Mouse (Mus musculus) spleen, postnatal 10 days (tissue): Measurements from ENCODE around the gene Stap1.

Source experiments
- DNase-seq, 2 experiments: peaks; one replicate each; pipeline ENCODE4 v3.0.0; 2021 to 2022; ENCODE audit warnings: low spot score in 2 of 2

Stap1 gene

DNA sequence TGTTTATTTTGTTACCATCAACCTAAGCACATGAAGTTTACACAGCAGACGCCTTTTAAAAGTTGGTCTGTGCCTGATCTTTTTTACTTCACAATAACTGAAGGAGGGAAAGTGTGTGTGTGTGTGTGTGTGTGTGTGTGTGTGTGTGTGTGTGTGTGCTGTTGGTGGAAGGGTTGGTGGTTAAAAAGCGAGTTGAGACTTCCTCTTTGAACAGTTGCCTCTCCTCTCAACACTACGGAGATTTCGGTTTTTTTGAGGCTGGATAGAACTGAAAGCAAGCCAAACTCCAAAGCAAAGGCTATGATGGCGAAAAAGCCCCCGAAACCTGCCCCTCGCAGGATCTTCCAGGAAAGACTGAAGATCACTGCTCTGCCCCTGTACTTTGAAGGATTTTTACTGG, at the start of gene Stap1:
Gene Stap1, plus strand, starts transcription at position 209 of the 400 bp plus-strand sequence.
- DNase-seq: peak; percentile 45 to 49

- DNase-seq: no peak
Measured at GRCm38 (mm10) chr5:86029820-86030219, 41.7 kb upstream of the Stap1 start.

- DNase-seq: no peak
Measured at GRCm38 (mm10) chr5:86063501-86063900, 8.0 kb upstream of the Stap1 start.

GRCm38 (mm10) chr5:86065101-86065875, 6.3 kb upstream of the Stap1 start, which contains the start of gene Cenpc1:
Gene Cenpc1, minus strand, starts transcription at chr5:86065583.
- peak; percentile 96 to 100 for DNase-seq

- no peak for DNase-seq
Measured at GRCm38 (mm10) chr5:86065876-86066550, 5.5 kb upstream of the Stap1 start.

DNA sequence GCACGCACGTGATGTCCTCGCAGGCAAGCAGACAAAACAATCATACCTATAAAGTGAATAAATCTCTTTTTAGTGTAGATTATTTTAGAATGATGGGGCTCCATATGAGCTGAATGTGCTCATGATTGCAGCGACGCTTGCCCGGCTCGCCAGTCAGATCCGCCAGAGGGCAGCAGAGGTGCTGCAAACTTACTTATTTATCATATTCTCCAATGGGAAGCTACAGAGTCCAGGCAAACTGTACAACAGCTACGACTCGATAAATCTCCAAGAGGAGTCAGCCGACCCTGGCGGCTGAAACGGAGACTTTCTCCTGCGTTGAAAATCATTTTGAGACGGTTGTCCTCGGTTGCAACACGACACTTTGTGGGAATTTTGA, 5.0 kb upstream of the Stap1 start:
- peak; percentile 88 to 93 for DNase-seq

DNA sequence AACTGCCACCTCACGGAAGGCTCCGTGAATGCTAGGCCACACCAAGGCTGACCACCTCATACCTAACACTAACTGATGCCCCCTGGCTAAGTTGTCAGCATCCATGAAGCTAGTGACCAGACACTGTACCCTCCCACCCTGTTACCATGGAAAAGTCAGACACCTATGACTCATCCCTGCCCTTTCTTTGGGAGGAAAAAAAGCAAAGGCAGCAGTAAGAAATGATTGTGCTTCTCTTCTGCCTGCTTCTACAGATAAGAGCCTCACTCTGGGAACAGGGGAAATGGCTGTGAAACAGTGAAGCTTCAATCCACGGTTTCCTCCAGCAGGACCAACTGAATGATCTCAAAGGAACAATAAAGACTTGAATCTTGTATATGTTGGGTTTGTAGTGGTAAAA, 3.1 kb upstream of the Stap1 start:
- DNase-seq: peak in 1 of 2 experiments; percentile 16

DNA sequence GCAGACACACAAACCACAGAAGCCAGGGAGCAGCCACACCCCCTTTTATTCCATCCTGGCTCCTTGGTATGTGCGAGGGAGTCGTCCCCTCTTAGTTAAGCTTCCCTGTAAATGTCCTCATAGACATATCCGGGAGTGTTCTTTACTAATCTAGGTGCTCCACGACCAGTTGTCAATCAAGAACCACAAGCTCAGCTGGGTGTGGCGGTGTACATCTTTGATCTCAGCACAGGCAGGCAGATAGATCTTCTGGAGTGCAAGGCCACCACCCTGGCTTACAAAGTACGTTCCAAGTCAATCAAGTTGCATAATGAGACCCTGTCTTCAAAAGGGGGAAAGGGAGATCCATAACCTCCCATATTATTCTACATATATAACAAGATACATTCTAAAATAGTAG, 2.4 kb upstream of the Stap1 start:
- no peak for DNase-seq

- DNase-seq: no peak
Measured at GRCm38 (mm10) chr5:86072756-86073386, 1.3 kb downstream of the Stap1 start.

DNA sequence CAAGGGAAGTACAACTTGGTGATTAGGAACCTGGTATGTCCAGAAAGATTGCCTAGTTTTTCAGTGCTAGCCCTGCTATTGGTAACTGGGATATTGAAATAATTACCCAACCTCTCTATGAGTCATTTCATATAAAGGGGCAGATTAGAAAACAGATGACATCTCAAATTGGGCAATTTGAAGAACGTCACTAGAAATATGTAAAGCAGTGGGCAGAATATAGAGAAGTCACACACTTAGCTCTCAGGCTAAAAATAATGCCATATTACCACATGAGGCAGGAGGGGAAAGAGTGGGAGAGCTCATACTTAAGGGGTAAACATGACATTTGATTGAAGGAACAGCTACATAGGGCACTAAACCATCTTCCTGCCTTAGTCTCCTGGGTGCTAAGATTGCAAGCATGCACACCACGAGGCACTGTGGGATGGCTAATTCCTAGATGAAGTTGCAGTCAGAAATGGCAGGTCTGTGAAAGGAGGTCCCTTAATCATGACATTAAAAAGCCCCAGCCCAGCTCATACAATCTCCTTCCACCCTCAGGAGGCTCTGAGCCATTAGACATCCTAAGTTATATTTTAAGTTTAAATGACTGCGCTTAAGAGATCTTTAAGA, 7.3 kb downstream of the Stap1 start:
- DNase-seq: no peak

DNA sequence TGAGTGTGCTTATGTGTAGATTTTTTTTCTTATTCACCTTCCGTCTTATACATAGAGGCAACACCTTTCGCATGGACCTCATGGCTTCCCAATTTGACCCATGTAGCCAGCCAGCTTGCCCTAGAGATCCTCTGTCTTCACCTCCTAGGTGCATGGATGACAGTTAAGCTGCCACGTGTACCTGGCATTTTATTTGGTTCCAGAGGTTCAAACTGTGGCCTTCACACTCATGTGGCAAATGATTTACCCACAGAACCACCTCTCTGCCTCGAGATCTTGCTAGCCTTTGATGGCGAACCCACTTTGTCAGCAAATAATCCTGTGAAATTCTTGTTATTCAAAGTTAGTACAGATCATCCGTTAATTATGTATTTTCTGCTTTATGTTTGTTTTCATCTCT, 12.4 kb downstream of the Stap1 start:
- no peak for DNase-seq

DNA sequence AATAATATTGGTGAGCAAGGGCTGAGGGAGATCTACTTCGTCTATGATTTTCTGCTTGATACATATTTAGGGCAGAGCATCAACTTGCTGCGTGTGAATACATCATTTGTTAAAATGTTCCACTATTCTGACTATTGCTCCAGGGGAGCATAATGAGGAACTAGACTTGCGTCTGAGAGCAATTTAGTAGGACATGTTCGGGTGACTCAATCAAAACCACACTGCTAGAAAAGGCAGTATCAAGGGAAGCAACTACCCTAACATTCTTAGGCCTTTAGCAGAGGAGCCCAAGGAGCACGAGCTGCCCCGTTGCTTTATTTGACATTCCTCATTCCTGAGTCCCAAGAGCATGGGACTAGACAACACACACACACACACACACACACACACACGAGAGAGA, 13.4 kb downstream of the Stap1 start:
- DNase-seq: no peak

DNA sequence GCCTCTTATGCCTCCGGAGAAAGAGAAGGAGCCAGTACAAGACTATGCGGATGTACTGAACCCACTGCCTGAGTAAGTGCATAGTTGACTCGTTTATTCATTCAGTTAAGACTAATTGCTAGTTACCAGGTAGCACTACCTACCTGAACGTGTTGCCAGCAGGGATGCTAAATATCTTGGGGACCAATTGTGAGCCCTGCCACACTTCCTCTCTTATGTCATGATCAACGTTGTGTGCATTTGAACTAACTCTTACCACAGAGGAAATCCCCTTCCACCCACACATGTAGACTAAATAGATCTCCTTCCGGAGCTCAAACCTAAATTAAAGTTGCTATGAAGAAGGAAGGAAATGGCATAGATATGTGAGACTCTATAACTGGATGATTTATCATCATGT, 15.2 kb downstream of the Stap1 start:
- peak in 1 of 2 experiments; percentile 23 for DNase-seq

- DNase-seq: no peak
Measured at GRCm38 (mm10) chr5:86094754-86095153, 23.2 kb downstream of the Stap1 start.

GRCm38 (mm10) chr5:86098988-86099387, 27.4 kb downstream of the Stap1 start:
- no peak for DNase-seq

DNA sequence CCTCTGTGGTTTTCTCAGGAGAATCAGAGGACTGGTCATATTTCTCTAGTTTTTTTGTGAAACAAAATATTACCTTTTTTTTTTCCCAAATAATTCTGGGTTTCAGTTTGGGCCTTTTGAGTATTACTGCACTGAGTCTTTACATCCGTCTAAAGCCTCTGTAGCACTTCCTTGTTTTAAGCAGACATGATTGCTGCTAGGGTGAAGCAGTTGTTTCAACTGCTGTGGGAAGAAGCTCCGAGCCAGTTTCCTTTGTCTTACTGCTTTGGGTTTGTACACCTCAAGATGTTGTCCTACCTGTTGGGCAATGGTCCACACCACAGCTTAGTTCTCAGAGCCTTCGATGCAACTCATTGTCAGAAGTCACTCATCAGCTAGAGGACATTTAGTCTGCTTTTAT, 29.1 kb downstream of the Stap1 start:
- no peak for DNase-seq

GRCm38 (mm10) chr5:86102176-86102575, 30.6 kb downstream of the Stap1 start:
- DNase-seq: no peak

GRCm38 (mm10) chr5:86106610-86107009, 35.1 kb downstream of the Stap1 start:
- DNase-seq: no peak

DNA sequence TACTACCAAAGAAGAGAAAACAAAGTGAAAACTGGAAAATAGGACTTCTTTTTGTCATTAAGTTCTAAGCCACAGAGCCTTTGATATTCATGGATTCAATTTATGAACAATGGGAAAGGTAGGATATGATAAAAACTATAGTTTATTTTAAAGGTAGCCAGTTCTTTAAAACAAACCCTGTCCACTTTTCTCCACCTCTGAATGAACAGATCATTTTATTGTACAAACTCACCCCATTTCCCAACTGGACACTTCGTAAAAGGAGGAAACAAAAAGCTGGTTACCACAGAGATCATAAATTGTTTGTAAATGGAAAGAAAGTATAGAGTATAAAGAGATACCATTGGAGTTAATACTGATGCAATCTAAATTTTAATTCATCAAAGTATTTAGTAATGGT, 39.5 kb downstream of the Stap1 start:
- no peak for DNase-seq

- no peak for DNase-seq
Measured at GRCm38 (mm10) chr5:86113037-86113436, 41.5 kb downstream of the Stap1 start.

- no peak for DNase-seq
Measured at GRCm38 (mm10) chr5:86113997-86114396, 42.5 kb downstream of the Stap1 start.

DNA sequence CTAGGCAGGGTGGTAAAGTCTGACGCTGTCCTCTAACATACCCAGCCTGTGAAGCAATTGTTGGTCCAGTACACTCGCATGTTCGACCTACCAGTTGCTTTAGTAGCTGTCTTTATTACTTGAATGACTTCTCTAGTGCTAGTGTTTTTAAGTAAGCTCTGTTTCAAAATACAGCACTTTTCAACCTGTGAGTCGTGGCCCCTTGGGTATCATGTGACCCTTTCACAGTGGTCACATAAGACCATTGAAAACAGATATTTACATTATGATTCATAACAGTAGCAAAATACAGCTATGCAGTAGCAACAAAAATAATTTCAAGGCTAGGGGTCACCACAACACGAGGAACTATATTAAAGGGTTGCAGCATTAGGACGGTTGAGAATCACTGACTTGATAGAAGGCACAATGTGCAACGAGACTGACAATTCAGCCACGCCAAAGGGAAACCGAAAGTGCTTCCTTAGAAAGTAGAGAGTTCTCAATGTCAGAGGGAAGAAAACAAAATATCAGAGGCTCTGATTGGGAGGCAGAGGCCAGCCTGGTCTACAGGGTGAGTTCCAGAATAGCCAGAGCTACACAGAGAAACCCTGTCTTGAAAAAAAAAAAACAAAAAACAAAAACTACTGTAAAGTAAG, 47.0 kb downstream of the Stap1 start:
- DNase-seq: no peak
